Mouse (Mus musculus): ENCODE measurements at regions not wholly inside any gene's neighbourhood (a gene's known extent, or its start where the extent isn't known, plus 50 kb on each side); places are given as distances from the start of the nearest gene placed in this dataset.

- DNase-seq (ENCODE audit: low spot score) = no peak
These were observed 265.5 kb downstream of the Spry2 start for GRCm38 (mm10) chr14:105630867-105631680.

- DNase-seq (ENCODE audit: low spot score) = no peak
These were observed 266.2 kb downstream of the Spry2 start for GRCm38 (mm10) chr14:105630444-105630843.

GRCm38 (mm10) chr14:105628673-105629072, 267.9 kb downstream of the Spry2 start:
- DNase-seq (ENCODE audit: low spot score) = no peak

- DNase-seq (ENCODE audit: low spot score) = no peak
These were observed 272.2 kb downstream of the Spry2 start for GRCm38 (mm10) chr14:105624387-105624786.

GRCm38 (mm10) chr14:105622166-105622565, 274.5 kb downstream of the Spry2 start:
- no peak for DNase-seq (ENCODE audit: low spot score)

GRCm38 (mm10) chr14:105621124-105621523, 275.5 kb downstream of the Spry2 start:
- DNase-seq (ENCODE audit: low spot score) = no peak

- no peak for DNase-seq (ENCODE audit: low spot score)
These were observed 277.2 kb downstream of the Spry2 start for GRCm38 (mm10) chr14:105619449-105619848.

- no peak for DNase-seq (ENCODE audit: low spot score)
These were observed 280.9 kb downstream of the Spry2 start for GRCm38 (mm10) chr14:105615766-105616165.

GRCm38 (mm10) chr14:105612794-105613193, 283.8 kb downstream of the Spry2 start:
- DNase-seq (ENCODE audit: low spot score) = no peak

GRCm38 (mm10) chr14:105608804-105609203, 287.8 kb downstream of the Spry2 start:
- no peak for DNase-seq (ENCODE audit: low spot score)

GRCm38 (mm10) chr14:105606551-105606950, 290.1 kb downstream of the Spry2 start:
- DNase-seq (ENCODE audit: low spot score) = no peak

GRCm38 (mm10) chr14:105604451-105604850, 292.2 kb downstream of the Spry2 start:
- DNase-seq (ENCODE audit: low spot score) = no peak

- DNase-seq (ENCODE audit: low spot score) = no peak
These were observed 293.6 kb downstream of the Spry2 start for GRCm38 (mm10) chr14:105603047-105603461.

GRCm38 (mm10) chr14:105599550-105600453, 296.8 kb downstream of the Spry2 start:
- no peak for DNase-seq (ENCODE audit: low spot score)

- DNase-seq (ENCODE audit: low spot score) = no peak
These were observed 306.9 kb downstream of the Spry2 start for GRCm38 (mm10) chr14:105589751-105590150.

- DNase-seq (ENCODE audit: low spot score) = no peak
These were observed 307.4 kb downstream of the Spry2 start for GRCm38 (mm10) chr14:105589261-105589660.

GRCm38 (mm10) chr14:105588391-105589163, 308.0 kb downstream of the Spry2 start:
- no peak for DNase-seq (ENCODE audit: low spot score)

GRCm38 (mm10) chr14:105588029-105588390, 308.6 kb downstream of the Spry2 start:
- DNase-seq (ENCODE audit: low spot score) = no peak

GRCm38 (mm10) chr14:105584632-105585031, 312.0 kb downstream of the Spry2 start:
- DNase-seq (ENCODE audit: low spot score) = no peak

GRCm38 (mm10) chr14:105583497-105583896, 313.1 kb downstream of the Spry2 start:
- DNase-seq (ENCODE audit: low spot score) = no peak

- DNase-seq (ENCODE audit: low spot score) = no peak
These were observed 317.9 kb downstream of the Ndfip2 start for GRCm38 (mm10) chr14:105576266-105576665.

Measured in ovary, postnatal 36 days (tissue).